Mouse (Mus musculus) midbrain, embryonic 13.5 days (tissue): ENCODE data around the gene Tshr. TPM values are rescaled to one million over a fixed set of nuclear protein-coding genes. Genes with fewer than 3 reads are reported as not detected.

Experiments used
- ATAC-seq: fragments of 200-750 bp; cut with Nextera tagmentation; 2 replicates; pipeline ENCODE4 v1.8.0; 2017; ENCODE audit warnings: mild to moderate bottlenecking, moderate TSS enrichment, moderate library complexity
- H3K27ac ChIP-seq: fragments of 300-500 bp; sonication (generic); 2 replicates; pipeline ENCODE4 v1.5.1; 2015; ENCODE audit warnings: inconsistent platforms, mild to moderate bottlenecking, moderate library complexity
- H3K27me3 ChIP-seq: fragments of 300-500 bp; sonication (generic); 2 replicates; pipeline ENCODE4 v1.6.1; 2015; ENCODE audit warnings: mild to moderate bottlenecking, inconsistent platforms
- H3K36me3 ChIP-seq: fragments of 300-500 bp; sonication (generic); 2 replicates; pipeline ENCODE4 v1.6.1; 2015; ENCODE audit warnings: mild to moderate bottlenecking, inconsistent platforms
- H3K4me1 ChIP-seq: fragments of 300-500 bp; sonication (generic); replicated peaks from 2 replicates; pipeline ENCODE4 v1.6.1; 2015; ENCODE audit warnings: inconsistent platforms
- H3K4me2 ChIP-seq: fragments of 300-500 bp; sonication (generic); replicated peaks from 2 replicates; pipeline ENCODE4 v1.6.1; 2015; ENCODE audit warnings: moderate library complexity, mild to moderate bottlenecking, inconsistent platforms
- H3K4me3 ChIP-seq: fragments of 300-500 bp; sonication (generic); replicated peaks from 2 replicates; pipeline ENCODE4 v1.5.1; 2015; ENCODE audit warnings: mild to moderate bottlenecking, inconsistent platforms
- H3K9ac ChIP-seq: fragments of 300-500 bp; sonication (generic); replicated peaks from 2 replicates; pipeline ENCODE4 v1.6.1; 2015; ENCODE audit warnings: mild to moderate bottlenecking, inconsistent platforms
- H3K9me3 ChIP-seq: fragments of 300-500 bp; sonication (generic); 2 replicates; pipeline ENCODE4 v1.6.1; 2016; ENCODE audit warnings: mild to moderate bottlenecking, inconsistent platforms
- WGBS: fragments of 180-500 bp; shearing (Covaris S2); methylation state at CpG from one replicate; pipeline ENCODE4 v1.1.7; 2015; 5-methylcytosine and 5-hydroxymethylcytosine counted together
- polyA plus RNA-seq: library from polyadenylated mRNA; unstranded; fragments of >200 nt; fragmentation: Nextera tagmentation; extraction: Ambion mirVana; gene quantifications from 2 replicates; pipeline ENCODE4 v1.2.1, GENCODE M21; 2015

Gene Tshr
- polyA plus RNA-seq, 1 experiment from 2014 or later, result 0.27 TPM

DNA sequence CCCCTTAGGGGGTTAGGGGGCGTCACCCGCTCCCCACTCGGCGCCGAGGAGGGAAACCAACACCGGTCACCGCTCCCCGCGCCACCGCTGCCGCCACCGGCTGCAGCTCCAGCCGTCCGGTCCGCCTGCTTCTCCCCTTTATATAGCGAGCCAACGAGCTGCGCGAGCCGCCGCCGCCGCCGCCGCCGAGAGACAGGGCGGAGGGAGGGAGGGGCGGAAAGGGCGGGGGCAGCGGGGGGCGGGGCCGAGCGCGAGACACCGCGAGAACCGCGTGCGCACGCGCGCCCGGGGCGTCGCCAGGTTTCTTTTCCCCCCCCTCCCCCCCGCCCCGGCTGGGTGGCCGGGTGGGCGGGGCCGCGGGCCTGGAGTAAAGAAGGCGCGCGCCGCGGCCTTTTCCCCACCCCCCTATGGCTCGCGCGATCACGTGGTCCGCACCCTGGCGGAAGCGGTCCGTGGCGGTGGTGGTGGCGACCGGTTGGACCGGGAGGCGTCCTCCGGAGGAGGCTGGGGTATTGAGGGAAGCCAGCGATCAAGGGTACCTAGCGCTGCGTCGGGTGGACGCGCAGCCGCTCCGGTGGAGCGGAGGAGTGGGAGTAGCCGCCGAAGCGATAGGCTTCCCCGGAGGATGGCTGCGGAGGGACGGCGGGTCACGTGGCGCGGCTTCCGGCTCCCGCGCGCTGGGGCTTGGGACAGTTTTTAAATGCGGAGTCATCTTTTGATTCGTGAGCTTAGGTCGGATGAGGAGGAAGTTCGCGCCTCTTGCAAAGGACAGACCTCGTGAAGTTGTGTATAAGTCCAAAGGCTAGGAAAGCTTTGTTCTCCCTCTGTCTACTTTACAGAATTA, 205.7 kb downstream of the Tshr start, which contains the start of gene Gtf2a1:
Gene Gtf2a1 (minus strand): TSS at position 641 of the 844 bp plus-strand sequence.
- H3K9ac ChIP-seq, result peak within 1 kb of the TSS; percentile 100
- peaks cover 8% of the 10 kb centered on the region for H3K36me3 ChIP-seq
- peaks cover 22% of the 10 kb centered on the region for H3K4me1 ChIP-seq
- H3K27ac ChIP-seq, result peak within 1 kb of the TSS; percentile 100
- 0% methylated on average over 62 of the region's 99 CpGs for WGBS
- peak; percentile 84 for ATAC-seq
- H3K4me2 ChIP-seq, result peak within 1 kb of the TSS; percentile 60
- H3K27me3 ChIP-seq, result no peaks in the 10 kb centered on the region
- H3K9me3 ChIP-seq, result no peaks in the 10 kb centered on the region
- H3K4me3 ChIP-seq, result peak within 1 kb of the TSS; percentile 91

DNA sequence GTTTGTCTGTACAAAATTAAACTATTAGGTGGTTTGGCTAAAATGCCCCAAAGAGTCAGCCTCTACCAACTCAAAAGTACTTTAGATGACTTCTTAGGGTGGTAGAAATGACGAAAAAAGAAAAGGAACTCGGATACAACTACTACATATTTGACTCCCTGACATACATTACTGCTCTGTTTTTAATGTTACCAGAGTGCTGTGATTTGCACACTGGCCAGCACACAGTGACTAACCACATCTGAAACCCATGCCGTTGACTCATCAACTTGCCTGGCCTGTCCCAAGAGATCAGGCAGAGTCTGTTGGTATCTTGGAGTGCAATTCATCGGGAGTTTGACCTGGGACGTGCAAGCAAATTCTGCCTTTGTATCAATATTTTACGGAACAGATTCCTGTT, 206.4 kb downstream of the Tshr start:
- Histone ChIP-seq H3K27ac (peak overlapping the region; percentile 100), H3K4me2 (peak overlapping the region; percentile 60), H3K27me3 (no peaks in the 10 kb centered on the region), H3K4me3 (peak overlapping the region; percentile 91), H3K9me3 (no peaks in the 10 kb centered on the region), H3K36me3 (peaks cover 3% of the 10 kb centered on the region), H3K9ac (peak overlapping the region; percentile 81), H3K4me1 (peaks cover 22% of the 10 kb centered on the region)
- WGBS, result 23% methylated on average over 6 of the region's 6 CpGs
- no peak for ATAC-seq

DNA sequence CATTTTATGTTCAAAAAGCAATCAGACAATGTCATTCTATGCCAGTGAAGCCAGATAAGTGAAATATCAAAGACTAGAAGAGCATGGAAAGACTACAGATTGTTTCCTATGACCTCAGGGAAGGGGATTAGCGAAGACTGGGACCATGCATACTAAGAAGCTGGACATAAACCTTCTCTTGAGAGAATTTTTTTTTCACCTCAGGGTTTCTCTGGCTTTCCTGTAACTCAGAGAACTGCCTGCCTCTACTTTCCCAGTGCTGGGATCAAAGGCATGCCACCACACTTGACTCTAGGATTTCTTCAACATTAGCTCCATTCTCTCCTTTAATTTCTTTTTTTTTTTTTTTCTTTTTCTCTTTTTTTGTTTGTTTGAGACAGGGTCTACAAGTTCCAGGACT, 206.8 kb downstream of the Tshr start:
- peak overlapping the region; percentile 91 for H3K4me3 ChIP-seq
- no peaks in the 10 kb centered on the region for H3K9me3 ChIP-seq
- peaks cover 20% of the 10 kb centered on the region for H3K4me1 ChIP-seq
- ATAC-seq, result no peak
- H3K27me3 ChIP-seq, result no peaks in the 10 kb centered on the region
- no peaks in the 10 kb centered on the region for H3K36me3 ChIP-seq
- H3K9ac ChIP-seq, result peak overlapping the region; percentile 81; the same call in 1 of the 2 replicates
- 0 out of 2 replicates have a peak overlapping the region, but pooled peaks have one; percentile 100 for H3K27ac ChIP-seq
- 32% methylated on average over 1 of the region's 1 CpGs for WGBS
- peak overlapping the region; percentile 60 for H3K4me2 ChIP-seq

- WGBS, result 97% methylated on average over 3 of the region's 3 CpGs
- H3K36me3 ChIP-seq, result no peaks in the 10 kb centered on the region
Observed at GRCm38 (mm10) chr12:91592128-91592527, 207.8 kb downstream of the Tshr start.

More at GRCm38 (mm10) chr12:91592128-91592527, 207.8 kb downstream of the Tshr start:
- Histone ChIP-seq H3K4me2 (no peak overlapping the region), H3K9ac (no peak overlapping the region), H3K4me1 (peaks cover 16% of the 10 kb centered on the region), H3K27me3 (no peaks in the 10 kb centered on the region), H3K9me3 (no peaks in the 10 kb centered on the region), H3K27ac (no peak overlapping the region), H3K4me3 (no peak overlapping the region)
- ATAC-seq, result no peak

Other genes starting within 250 kb of the Tshr start
- 4.6 and 5.5 TPM in 2 replicates for gene Cep128, start 154 bp upstream of the Tshr start, polyA plus RNA-seq
- gene Gtf2a1, start 205.9 kb downstream of the Tshr start, polyA plus RNA-seq, result 74.6 and 83.4 TPM in 2 replicates